ENCODE assay signal across 24 mouse cellular contexts in the genomic region with DNA sequence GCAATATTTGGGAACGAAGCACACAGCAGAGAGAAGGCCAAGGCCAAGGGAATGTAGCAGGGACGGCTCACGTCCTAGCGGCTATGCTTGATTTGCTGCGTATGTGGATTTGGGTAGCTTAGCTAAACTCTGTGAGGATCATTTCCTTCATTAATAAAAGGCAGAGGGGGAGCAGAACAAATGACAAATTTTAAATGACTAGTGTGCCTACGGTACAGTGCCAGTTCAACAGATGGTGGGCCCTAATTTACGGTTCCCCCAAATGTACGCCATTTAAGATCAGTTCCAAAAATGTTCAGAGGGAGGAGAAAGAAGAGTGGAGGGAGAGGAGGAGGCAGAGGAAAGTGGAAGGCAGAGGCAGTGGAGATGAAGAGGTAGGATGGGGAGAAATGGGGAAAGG.
"Had no signal": no experiment of that assay in that cellular context is flagged by ENCODE, and none has a peak within 500 bp of the region (broad histone marks: within the 10 kb centered on the region; RNA-seq: fewer than 3 reads in every experiment).

No protein-coding gene starts in this region.

- H3K4me3 ChIP-seq: kidney, embryonic 15.5 days; limb, embryonic 10.5 days; limb, embryonic 13.5 days; liver, embryonic 12.5 days; liver, embryonic 15.5 days; lung, embryonic 15.5 days; megakaryocyte, embryonic 14.5 days; midbrain, embryonic 10.5 days; midbrain, embryonic 13.5 days; myocyte; neural tube, embryonic 13.5 days; stomach, embryonic 15.5 days had no signal

- H3K9me3 ChIP-seq: kidney, embryonic 15.5 days; limb, embryonic 10.5 days; limb, embryonic 13.5 days; liver, embryonic 12.5 days; liver, embryonic 15.5 days; lung, embryonic 15.5 days; midbrain, embryonic 10.5 days; midbrain, embryonic 13.5 days; neural tube, embryonic 13.5 days; stomach, embryonic 15.5 days had no signal

- H3K36me3 ChIP-seq: kidney, embryonic 15.5 days; limb, embryonic 10.5 days; limb, embryonic 13.5 days; liver, embryonic 12.5 days; liver, embryonic 15.5 days; lung, embryonic 15.5 days; midbrain, embryonic 10.5 days; midbrain, embryonic 13.5 days; neural tube, embryonic 13.5 days; stomach, embryonic 15.5 days had no signal

- H3K4me1 ChIP-seq: kidney, embryonic 15.5 days; liver, embryonic 12.5 days; liver, embryonic 15.5 days; lung, embryonic 15.5 days; megakaryocyte, embryonic 14.5 days; midbrain, embryonic 10.5 days; midbrain, embryonic 13.5 days; neural tube, embryonic 13.5 days; stomach, embryonic 15.5 days had no signal

- ATAC-seq: liver, embryonic 12.5 days; midbrain, embryonic 13.5 days; midbrain, embryonic 16.5 days had no signal

- H3K27ac ChIP-seq: kidney, embryonic 15.5 days; limb, embryonic 10.5 days; limb, embryonic 13.5 days; liver, embryonic 12.5 days; liver, embryonic 15.5 days; lung, embryonic 15.5 days; midbrain, embryonic 10.5 days; midbrain, embryonic 13.5 days; neural tube, embryonic 13.5 days; stomach, embryonic 15.5 days had no signal

- H3K9ac ChIP-seq: kidney, embryonic 15.5 days; limb, embryonic 13.5 days; liver, embryonic 12.5 days; liver, embryonic 15.5 days; lung, embryonic 15.5 days; midbrain, embryonic 13.5 days; neural tube, embryonic 13.5 days; stomach, embryonic 15.5 days had no signal

- H3K4me2 ChIP-seq: kidney, embryonic 15.5 days; limb, embryonic 13.5 days; liver, embryonic 12.5 days; liver, embryonic 15.5 days; lung, embryonic 15.5 days; midbrain, embryonic 13.5 days; neural tube, embryonic 13.5 days; stomach, embryonic 15.5 days had no signal

- H3K27me3 ChIP-seq: kidney, embryonic 15.5 days; limb, embryonic 13.5 days; liver, embryonic 12.5 days; liver, embryonic 15.5 days; lung, embryonic 15.5 days; megakaryocyte, embryonic 14.5 days; midbrain, embryonic 13.5 days; neural tube, embryonic 13.5 days; stomach, embryonic 15.5 days had no signal

- DNase-seq: kidney, adult 11 months; kidney, adult 8-10 months; kidney, postnatal 10 days; liver; lung, adult 18-20 months; lung, postnatal 10 days; lung, postnatal 36 days; retina, postnatal 1 day; right cerebral cortex, postnatal 25 days; spleen, adult 18-20 months; thymus, postnatal 4 days had no signal
